Mouse (Mus musculus): ENCODE data around the gene Epx. TPM values are rescaled to one million over a fixed set of nuclear protein-coding genes. Genes with fewer than 3 reads are reported as not detected.

The Epx gene
- polyA plus RNA-seq, 1 experiment from 2014 or later, result 3.1 TPM

DNA sequence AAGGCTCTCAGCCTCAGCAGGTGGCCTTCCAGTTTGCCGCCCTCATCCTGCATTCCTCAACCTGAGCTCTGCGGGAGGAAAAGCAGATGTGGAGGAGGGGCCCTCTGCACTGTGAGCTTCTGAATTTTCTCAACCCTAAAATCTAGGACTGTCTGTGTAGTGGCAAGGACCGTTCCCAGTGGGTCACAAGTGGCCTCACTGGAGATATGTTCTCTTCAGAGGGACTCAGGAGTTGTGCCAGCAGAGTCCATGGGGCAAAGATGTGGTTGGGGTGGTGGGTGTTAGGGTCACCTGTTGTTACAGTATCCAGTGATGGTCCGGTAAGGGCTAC lies 57.9 kb downstream of the Epx start:
- H3K9me3 ChIP-seq (replicated peaks; ENCODE audit: control insufficient read depth, low read length), result no peaks in the 10 kb centered on the region
- peak overlapping the region; percentile 49 for H3K4me2 ChIP-seq (ENCODE audit: low read depth, low read length)
- no peak overlapping the region for H3K9ac ChIP-seq (ENCODE audit: low read depth, low read length)
- ATAC-seq (ENCODE audit: low read depth), result no peak
- H3K4me1 ChIP-seq (ENCODE audit: control insufficient read depth, low read depth, low read length), result peaks cover 2% of the 10 kb centered on the region; the same call in 1 of the 2 replicates
- H3K4me3 ChIP-seq (ENCODE audit: low read depth, low read length), result peak overlapping the region; percentile 32
- 32% methylated on average over 4 of the region's 4 CpGs for WGBS (ENCODE audit: insufficient replicate concordance)
- H3K27me3 ChIP-seq (ENCODE audit: control insufficient read depth, insufficient read depth, low read depth, low read length), result peaks cover 3% of the 10 kb centered on the region; the same call in 1 of the 2 replicates
- H3K27ac ChIP-seq (ENCODE audit: low read length), result no peak overlapping the region
- H3K36me3 ChIP-seq (ENCODE audit: control insufficient read depth, insufficient read depth), result no peaks in the 10 kb centered on the region

DNA sequence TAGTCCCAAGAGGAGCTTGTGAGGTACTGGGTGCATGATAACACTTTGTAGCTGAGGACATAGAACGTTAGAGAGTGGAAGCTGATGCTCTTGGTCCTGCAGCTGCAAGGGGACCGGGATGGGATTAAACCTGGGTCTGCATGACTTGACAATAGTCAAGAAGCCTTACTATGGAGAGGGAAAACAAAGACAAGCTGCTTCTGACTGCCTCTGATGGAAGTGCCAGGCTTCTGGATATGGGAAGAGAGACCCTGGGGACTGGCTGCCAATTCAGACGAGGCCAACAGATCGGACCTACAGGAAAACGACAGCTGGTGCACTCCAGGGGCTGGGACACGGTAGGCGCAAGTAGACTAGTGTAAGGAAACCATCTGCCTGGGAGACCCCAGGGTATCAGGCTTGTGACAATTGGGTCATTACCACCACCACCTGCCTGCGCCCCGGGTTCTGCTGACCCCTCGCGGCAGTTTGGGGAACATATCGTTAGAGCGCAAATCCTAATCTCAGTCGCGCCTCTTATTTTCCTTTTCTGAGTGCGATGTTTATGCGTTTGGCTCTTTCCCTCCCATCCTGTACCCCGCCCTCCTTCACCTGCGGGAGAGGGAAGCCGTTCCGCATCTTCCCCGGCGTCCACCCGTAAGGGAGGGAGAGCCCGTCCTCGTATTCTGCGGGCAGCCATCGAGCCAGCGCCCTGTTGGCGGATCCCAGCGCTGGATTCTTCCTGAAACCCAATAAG lies 58.5 kb downstream of the Epx start:
- Histone ChIP-seq H3K4me1 (ENCODE audit: control insufficient read depth, low read depth, low read length) (peaks cover 2% of the 10 kb centered on the region; the same call in 1 of the 2 replicates), H3K9ac (ENCODE audit: low read depth, low read length) (no peak overlapping the region), H3K27ac (ENCODE audit: low read length) (no peak overlapping the region), H3K9me3 (replicated peaks; ENCODE audit: control insufficient read depth, low read length) (no peaks in the 10 kb centered on the region), H3K36me3 (ENCODE audit: control insufficient read depth, insufficient read depth) (no peaks in the 10 kb centered on the region), H3K4me3 (ENCODE audit: low read depth, low read length) (peak overlapping the region; percentile 32), H3K4me2 (ENCODE audit: low read depth, low read length) (peak overlapping the region; percentile 49), H3K27me3 (ENCODE audit: control insufficient read depth, insufficient read depth, low read depth, low read length) (peaks cover 3% of the 10 kb centered on the region; the same call in 1 of the 2 replicates)
- WGBS (ENCODE audit: insufficient replicate concordance), result 5% methylated on average over 31 of the region's 31 CpGs
- no peak for ATAC-seq (ENCODE audit: low read depth)

DNA sequence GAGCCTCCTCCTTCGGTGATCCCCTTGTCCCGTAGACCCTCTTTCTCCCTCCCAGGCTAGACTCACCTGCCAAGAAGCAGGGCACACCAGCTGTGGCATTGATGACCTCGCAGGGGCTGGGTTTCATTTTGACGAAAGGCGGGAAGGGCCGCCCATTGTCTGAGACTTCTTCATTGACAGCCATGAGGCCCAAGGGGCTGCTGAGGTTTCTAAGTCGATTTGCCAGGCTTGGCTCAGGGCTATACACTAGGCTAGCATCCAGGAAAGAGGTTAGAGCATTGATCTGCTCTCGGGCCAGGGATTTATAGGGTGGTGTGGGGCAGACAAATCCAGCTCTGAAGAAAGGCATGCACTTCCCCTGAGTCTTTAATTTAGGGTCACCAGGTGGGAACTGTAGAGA lies 60.5 kb downstream of the Epx start:
- no peaks in the 10 kb centered on the region for H3K9me3 ChIP-seq (replicated peaks; ENCODE audit: control insufficient read depth, low read length)
- peaks cover 3% of the 10 kb centered on the region; the same call in 1 of the 2 replicates for H3K27me3 ChIP-seq (ENCODE audit: control insufficient read depth, insufficient read depth, low read depth, low read length)
- H3K4me3 ChIP-seq (ENCODE audit: low read depth, low read length), result no peak overlapping the region
- no peak overlapping the region for H3K27ac ChIP-seq (ENCODE audit: low read length)
- WGBS (ENCODE audit: insufficient replicate concordance), result 59% methylated on average over 8 of the region's 8 CpGs
- H3K4me2 ChIP-seq (ENCODE audit: low read depth, low read length), result no peak overlapping the region
- no peak overlapping the region for H3K9ac ChIP-seq (ENCODE audit: low read depth, low read length)
- peaks cover 2% of the 10 kb centered on the region; the same call in 1 of the 2 replicates for H3K4me1 ChIP-seq (ENCODE audit: control insufficient read depth, low read depth, low read length)
- H3K36me3 ChIP-seq (ENCODE audit: control insufficient read depth, insufficient read depth), result no peaks in the 10 kb centered on the region
- no peak for ATAC-seq (ENCODE audit: low read depth)

Other genes starting within 250 kb of the Epx start
- gene Rnf43, start 212.8 kb downstream of the Epx start, polyA plus RNA-seq (2015; fragmentation: Nextera tagmentation; extraction: Ambion mirVana), result 4.8 and 5.8 TPM in 2 replicates
- gene Supt4a, start 138.0 kb downstream of the Epx start, polyA plus RNA-seq (2015; fragmentation: Nextera tagmentation; extraction: Ambion mirVana), result 180 and 196 TPM in 2 replicates
- gene Tspoap1, start 115.0 kb downstream of the Epx start, polyA plus RNA-seq (2015; fragmentation: Nextera tagmentation; extraction: Ambion mirVana), result 1.7 and 2.7 TPM in 2 replicates
- gene Mpo, start 82.0 kb downstream of the Epx start, polyA plus RNA-seq (2015; fragmentation: Nextera tagmentation; extraction: Ambion mirVana), result 420 and 425 TPM in 2 replicates
- gene Lpo, start 47.2 kb downstream of the Epx start, polyA plus RNA-seq (2015; fragmentation: Nextera tagmentation; extraction: Ambion mirVana), result not detected in 2 replicates
- 1.2 and 1.6 TPM in 2 replicates for gene Mks1, start 22.3 kb downstream of the Epx start, polyA plus RNA-seq (2015; fragmentation: Nextera tagmentation; extraction: Ambion mirVana)
- gene Olfr462, start 16.7 kb upstream of the Epx start, polyA plus RNA-seq (2015; fragmentation: Nextera tagmentation; extraction: Ambion mirVana), result not detected in 2 replicates
- not detected in 2 replicates for gene Olfr463, start 21.9 kb upstream of the Epx start, polyA plus RNA-seq (2015; fragmentation: Nextera tagmentation; extraction: Ambion mirVana)
- not detected in 2 replicates for gene Olfr464, start 45.4 kb upstream of the Epx start, polyA plus RNA-seq (2015; fragmentation: Nextera tagmentation; extraction: Ambion mirVana)
- 5.3 and 6.0 TPM in 2 replicates for gene Dynll2, start 112.0 kb upstream of the Epx start, polyA plus RNA-seq (2015; fragmentation: Nextera tagmentation; extraction: Ambion mirVana)
- gene Srsf1, start 171.8 kb upstream of the Epx start, polyA plus RNA-seq (2015; fragmentation: Nextera tagmentation; extraction: Ambion mirVana), result 101 and 102 TPM in 2 replicates
- 7.3 and 7.7 TPM in 2 replicates for gene Vezf1, start 192.7 kb upstream of the Epx start, polyA plus RNA-seq (2015; fragmentation: Nextera tagmentation; extraction: Ambion mirVana)
- gene Cuedc1, start 222.5 kb upstream of the Epx start, polyA plus RNA-seq (2015; fragmentation: Nextera tagmentation; extraction: Ambion mirVana), result 0.33 and 0.57 TPM in 2 replicates

Measured in liver, embryonic 16.5 days (tissue).